Mouse (Mus musculus): ENCODE measurements at regions not wholly inside any gene's neighbourhood (a gene's known extent, or its start where the extent isn't known, plus 50 kb on each side); places are given as distances from the start of the nearest gene placed in this dataset.

DNA sequence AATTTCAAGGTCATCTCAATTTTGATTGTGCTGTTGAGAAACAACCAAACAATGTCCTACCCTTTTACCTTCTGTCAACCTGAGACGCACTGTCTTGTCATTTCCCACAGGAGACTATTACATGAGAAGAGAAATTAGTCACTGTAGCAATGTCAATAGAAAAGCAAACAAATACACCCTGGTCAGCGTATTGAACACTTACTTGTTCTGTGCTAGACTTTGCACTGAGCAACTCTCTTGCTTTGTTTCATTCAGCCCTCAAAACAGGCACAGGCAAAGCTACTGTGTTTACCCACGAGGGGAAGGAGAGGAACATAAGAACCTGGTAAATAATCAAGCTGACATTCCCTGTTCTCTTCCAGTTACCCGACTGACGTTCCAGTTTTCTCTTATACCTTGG, 424.1 kb downstream of the Gxylt1 start:
- no peak for TF ChIP-seq CTCF (IDR thresholded peaks at IDR 0.05; ENCODE audit: extremely low read depth, insufficient read depth, low read length)
- no peak for TF ChIP-seq POLR2A (IDR thresholded peaks at IDR 0.05; ENCODE audit: extremely low read depth, insufficient read depth, low read length)
- Histone ChIP-seq H3K4me3 (ENCODE audit: insufficient read depth, low read length) (no peak overlapping the region), H3K27ac (ENCODE audit: insufficient read depth, low read length) (no peak overlapping the region), H3K4me1 (ENCODE audit: control insufficient read depth, insufficient read depth, low read length) (no peaks in the 10 kb centered on the region)

GRCm38 (mm10) chr15:92840035-92840434, 434.9 kb downstream of the Gxylt1 start:
- no peak overlapping the region for H3K27ac ChIP-seq (ENCODE audit: insufficient read depth, low read length)
- no peaks in the 10 kb centered on the region for H3K4me1 ChIP-seq (ENCODE audit: control insufficient read depth, insufficient read depth, low read length)
- TF ChIP-seq POLR2A (IDR thresholded peaks at IDR 0.05; ENCODE audit: extremely low read depth, insufficient read depth, low read length): no peak
- no peak for TF ChIP-seq CTCF (IDR thresholded peaks at IDR 0.05; ENCODE audit: extremely low read depth, insufficient read depth, low read length)
- no peak overlapping the region for H3K4me3 ChIP-seq (ENCODE audit: insufficient read depth, low read length)

DNA sequence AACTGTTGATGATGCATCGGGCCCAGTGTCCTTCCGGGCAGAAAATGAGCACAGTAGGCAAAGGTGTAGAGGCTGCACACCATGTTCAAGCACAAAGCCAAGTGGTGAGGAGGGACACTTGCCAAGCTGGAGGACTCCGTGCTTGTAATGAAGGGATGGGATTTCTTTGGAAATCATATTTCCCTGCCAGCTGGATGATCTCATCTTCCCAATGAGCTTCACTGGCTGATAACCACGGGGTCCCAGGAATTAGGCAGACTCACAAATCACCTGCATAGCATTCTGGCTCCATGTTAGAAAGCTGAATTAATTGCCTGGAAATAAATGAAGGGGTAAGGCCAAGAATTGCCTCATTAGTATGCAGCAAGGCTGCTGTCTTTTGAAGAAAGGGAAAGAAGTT, 435.4 kb downstream of the Gxylt1 start:
- Histone ChIP-seq H3K27ac (ENCODE audit: insufficient read depth, low read length) (no peak overlapping the region), H3K4me1 (ENCODE audit: control insufficient read depth, insufficient read depth, low read length) (no peaks in the 10 kb centered on the region), H3K4me3 (ENCODE audit: insufficient read depth, low read length) (no peak overlapping the region)
- TF ChIP-seq CTCF (IDR thresholded peaks at IDR 0.05; ENCODE audit: extremely low read depth, insufficient read depth, low read length): no peak
- no peak for TF ChIP-seq POLR2A (IDR thresholded peaks at IDR 0.05; ENCODE audit: extremely low read depth, insufficient read depth, low read length)

DNA sequence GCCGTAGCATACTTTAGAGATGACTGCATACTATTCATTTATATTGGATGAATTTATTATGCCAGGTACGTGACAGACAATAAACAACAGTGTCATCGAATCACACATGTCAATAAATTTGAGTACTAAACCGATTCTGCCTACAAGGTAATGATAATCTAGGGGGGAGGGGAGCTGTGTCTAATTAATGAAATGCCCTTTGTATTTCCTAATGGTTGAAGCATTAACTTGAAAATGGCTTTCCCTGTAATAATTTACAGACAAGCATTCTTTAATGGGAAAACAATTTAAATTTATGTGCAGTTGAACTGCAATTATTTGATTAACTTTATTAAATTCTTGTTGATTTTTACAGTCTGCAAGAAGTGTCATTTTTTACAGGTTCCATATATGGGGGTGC, 429.5 kb downstream of the Pdzrn4 start:
- Histone ChIP-seq H3K27ac (ENCODE audit: insufficient read depth, low read length) (no peak overlapping the region), H3K4me3 (ENCODE audit: insufficient read depth, low read length) (no peak overlapping the region), H3K4me1 (ENCODE audit: control insufficient read depth, insufficient read depth, low read length) (no peaks in the 10 kb centered on the region)
- TF ChIP-seq CTCF (IDR thresholded peaks at IDR 0.05; ENCODE audit: extremely low read depth, insufficient read depth, low read length) (no peak), POLR2A (IDR thresholded peaks at IDR 0.05; ENCODE audit: extremely low read depth, insufficient read depth, low read length) (no peak)
